Mouse (Mus musculus): ENCODE measurements at regions not wholly inside any gene's neighbourhood (a gene's known extent, or its start where the extent isn't known, plus 50 kb on each side); places are given as distances from the start of the nearest gene placed in this dataset.

DNA sequence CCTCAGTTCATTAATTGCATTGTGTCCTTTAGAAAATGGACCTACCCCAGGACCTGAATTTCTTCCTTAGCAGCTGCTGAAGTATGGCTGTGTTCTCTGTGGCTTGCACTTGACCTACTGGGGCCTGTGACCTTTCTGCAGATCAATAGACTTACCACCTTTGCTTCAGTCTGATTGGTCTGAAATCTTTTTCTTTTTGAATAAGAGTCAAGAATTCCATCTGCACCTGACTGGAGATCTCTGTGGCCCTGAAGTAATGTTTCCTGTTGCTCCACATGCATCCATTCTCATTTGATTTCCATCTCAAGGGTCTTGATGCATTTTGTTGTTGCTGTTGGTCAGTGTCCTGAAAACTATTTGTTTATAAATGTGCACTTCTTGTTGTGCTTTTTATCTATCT is 388.4 kb downstream of the Plekhb2 start:
- DNase-seq (ENCODE audit: low spot score) (no peak), ATAC-seq (ENCODE audit: low read depth) (no peak)
- no peaks in the 10 kb centered on the region for H3K27me3 ChIP-seq (replicated peaks; ENCODE audit: control insufficient read depth, insufficient read depth, low read length)
- H3K9me3 ChIP-seq (ENCODE audit: control insufficient read depth, low read length), result 0 out of 2 replicates have a peak, but pooled peaks cover 2% of the 10 kb centered on the region
- H3K4me2 ChIP-seq (ENCODE audit: low read depth, low read length), result no peak overlapping the region
- no peaks in the 10 kb centered on the region for H3K4me1 ChIP-seq (ENCODE audit: control insufficient read depth, insufficient read depth, low read length)
- H3K4me3 ChIP-seq (ENCODE audit: low read depth, low read length), result no peak overlapping the region
- no peak overlapping the region for H3K9ac ChIP-seq (ENCODE audit: low read depth, low read length)
- H3K27ac ChIP-seq (replicated peaks; ENCODE audit: low read depth, low read length), result no peak overlapping the region
- H3K36me3 ChIP-seq (ENCODE audit: control insufficient read depth, insufficient read depth, low read length), result no peaks in the 10 kb centered on the region

DNA sequence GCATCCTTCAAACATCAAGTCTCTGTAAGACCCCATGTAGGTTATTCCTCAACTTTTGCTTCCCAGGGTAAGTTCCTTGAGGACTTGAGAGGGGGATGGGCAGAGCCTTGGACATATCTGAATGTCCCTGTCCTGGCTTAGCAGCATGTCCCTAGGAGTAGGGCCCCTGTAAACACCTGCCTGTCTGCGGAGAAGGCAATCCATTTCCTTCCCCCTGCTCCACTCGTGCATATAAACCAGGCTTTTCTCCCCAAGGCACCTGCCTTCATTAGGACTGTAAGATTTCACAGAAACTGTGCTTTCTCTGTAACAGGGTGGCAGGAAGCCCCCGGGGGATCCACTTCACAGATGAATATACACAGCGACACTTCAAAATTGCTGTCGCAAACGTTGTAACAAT is 393.1 kb downstream of the Plekhb2 start:
- Histone ChIP-seq H3K27me3 (replicated peaks; ENCODE audit: control insufficient read depth, insufficient read depth, low read length) (no peaks in the 10 kb centered on the region), H3K9ac (ENCODE audit: low read depth, low read length) (no peak overlapping the region), H3K4me2 (ENCODE audit: low read depth, low read length) (no peak overlapping the region), H3K36me3 (ENCODE audit: control insufficient read depth, insufficient read depth, low read length) (no peaks in the 10 kb centered on the region), H3K27ac (replicated peaks; ENCODE audit: low read depth, low read length) (no peak overlapping the region), H3K4me1 (ENCODE audit: control insufficient read depth, insufficient read depth, low read length) (no peaks in the 10 kb centered on the region), H3K4me3 (ENCODE audit: low read depth, low read length) (no peak overlapping the region), H3K9me3 (ENCODE audit: control insufficient read depth, low read length) (no peaks in the 10 kb centered on the region)
- DNase-seq (ENCODE audit: low spot score) (no peak), ATAC-seq (ENCODE audit: low read depth) (no peak)
- WGBS, result 65% methylated on average over 6 of the region's 6 CpGs

DNA sequence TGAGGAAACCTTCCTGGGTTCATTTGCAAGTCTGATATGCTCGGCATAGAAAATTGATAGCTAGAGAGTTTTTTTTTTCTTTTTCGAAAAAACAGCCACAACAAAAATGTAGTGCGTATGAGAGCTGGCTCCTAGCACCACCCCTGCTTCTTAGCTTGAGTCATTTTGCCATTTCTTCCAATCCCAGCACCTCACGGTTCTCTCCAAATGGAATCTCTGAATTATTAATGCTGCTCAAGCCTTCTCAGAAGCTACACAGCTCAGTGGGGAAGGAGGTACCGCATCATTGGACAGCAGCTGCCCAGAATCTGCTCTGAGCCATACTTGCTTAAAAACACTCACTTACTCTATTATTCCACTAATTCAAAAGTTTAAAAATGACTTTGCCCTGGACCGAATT is 393.6 kb downstream of the Plekhb2 start:
- H3K9me3 ChIP-seq (ENCODE audit: control insufficient read depth, low read length), result no peaks in the 10 kb centered on the region
- no peak overlapping the region for H3K27ac ChIP-seq (replicated peaks; ENCODE audit: low read depth, low read length)
- no peak overlapping the region for H3K4me3 ChIP-seq (ENCODE audit: low read depth, low read length)
- H3K4me1 ChIP-seq (ENCODE audit: control insufficient read depth, insufficient read depth, low read length), result no peaks in the 10 kb centered on the region
- ATAC-seq (ENCODE audit: low read depth) (no peak), DNase-seq (ENCODE audit: low spot score) (no peak)
- H3K27me3 ChIP-seq (replicated peaks; ENCODE audit: control insufficient read depth, insufficient read depth, low read length), result no peaks in the 10 kb centered on the region
- H3K9ac ChIP-seq (ENCODE audit: low read depth, low read length), result no peak overlapping the region
- 58% methylated on average over 6 of the region's 6 CpGs for WGBS
- no peak overlapping the region for H3K4me2 ChIP-seq (ENCODE audit: low read depth, low read length)
- H3K36me3 ChIP-seq (ENCODE audit: control insufficient read depth, insufficient read depth, low read length), result no peaks in the 10 kb centered on the region

DNA sequence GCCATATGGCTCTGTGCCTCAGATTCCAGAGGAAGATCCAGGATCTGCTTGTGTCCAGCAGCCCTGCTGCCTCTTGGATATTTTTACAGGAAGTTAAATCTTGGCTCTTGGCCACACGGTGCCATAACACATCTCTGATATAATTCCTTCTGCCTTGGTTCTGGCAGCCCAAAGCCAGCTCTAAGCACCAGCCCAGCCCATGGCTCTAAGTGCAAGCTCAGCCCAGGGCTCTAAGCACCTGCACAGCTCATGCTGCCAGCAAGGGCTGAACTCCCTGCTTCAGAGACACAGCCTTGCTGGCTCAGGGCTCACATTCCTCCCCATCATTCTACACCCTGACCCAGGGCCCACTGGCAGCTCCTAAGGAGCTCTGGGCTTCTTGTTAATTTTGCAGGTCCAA is 415.3 kb downstream of the Plekhb2 start:
- Histone ChIP-seq H3K4me1 (ENCODE audit: control insufficient read depth, insufficient read depth, low read length) (no peaks in the 10 kb centered on the region), H3K4me2 (ENCODE audit: low read depth, low read length) (no peak overlapping the region), H3K36me3 (ENCODE audit: control insufficient read depth, insufficient read depth, low read length) (no peaks in the 10 kb centered on the region), H3K27ac (replicated peaks; ENCODE audit: low read depth, low read length) (no peak overlapping the region), H3K27me3 (replicated peaks; ENCODE audit: control insufficient read depth, insufficient read depth, low read length) (no peaks in the 10 kb centered on the region), H3K4me3 (ENCODE audit: low read depth, low read length) (no peak overlapping the region), H3K9me3 (ENCODE audit: control insufficient read depth, low read length) (no peaks in the 10 kb centered on the region), H3K9ac (ENCODE audit: low read depth, low read length) (no peak overlapping the region)
- 79% methylated on average over 1 of the region's 1 CpGs for WGBS
- DNase-seq (ENCODE audit: low spot score), result peak; percentile 27
- no peak for ATAC-seq (ENCODE audit: low read depth)

DNA sequence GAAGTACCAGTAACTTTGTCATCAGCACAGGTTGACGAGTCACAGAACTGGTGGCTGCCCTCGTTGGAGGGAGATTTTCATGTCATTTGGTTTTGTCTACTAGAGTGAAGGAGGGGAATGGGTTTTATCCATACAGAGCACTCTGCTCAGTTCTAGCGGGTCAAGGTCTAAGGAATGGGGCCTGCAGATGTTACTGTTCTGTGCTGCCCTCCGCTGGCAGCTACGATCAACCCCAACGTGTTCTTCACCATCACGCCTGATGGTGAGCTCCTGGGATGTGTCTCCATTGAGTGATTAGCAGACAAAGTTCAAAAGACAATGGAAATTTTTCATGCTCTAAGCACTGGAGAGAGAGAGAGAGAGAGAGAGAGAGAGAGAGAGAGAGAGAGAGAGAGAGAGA is 416.9 kb downstream of the Plekhb2 start:
- Histone ChIP-seq H3K9ac (ENCODE audit: low read depth, low read length) (no peak overlapping the region), H3K4me1 (ENCODE audit: control insufficient read depth, insufficient read depth, low read length) (no peaks in the 10 kb centered on the region), H3K27ac (replicated peaks; ENCODE audit: low read depth, low read length) (no peak overlapping the region), H3K36me3 (ENCODE audit: control insufficient read depth, insufficient read depth, low read length) (no peaks in the 10 kb centered on the region), H3K4me2 (ENCODE audit: low read depth, low read length) (no peak overlapping the region), H3K27me3 (replicated peaks; ENCODE audit: control insufficient read depth, insufficient read depth, low read length) (no peaks in the 10 kb centered on the region), H3K9me3 (ENCODE audit: control insufficient read depth, low read length) (no peaks in the 10 kb centered on the region), H3K4me3 (ENCODE audit: low read depth, low read length) (no peak overlapping the region)
- 57% methylated on average over 7 of the region's 7 CpGs for WGBS
- no peak for ATAC-seq (ENCODE audit: low read depth)
- DNase-seq (ENCODE audit: low spot score), result no peak

DNA sequence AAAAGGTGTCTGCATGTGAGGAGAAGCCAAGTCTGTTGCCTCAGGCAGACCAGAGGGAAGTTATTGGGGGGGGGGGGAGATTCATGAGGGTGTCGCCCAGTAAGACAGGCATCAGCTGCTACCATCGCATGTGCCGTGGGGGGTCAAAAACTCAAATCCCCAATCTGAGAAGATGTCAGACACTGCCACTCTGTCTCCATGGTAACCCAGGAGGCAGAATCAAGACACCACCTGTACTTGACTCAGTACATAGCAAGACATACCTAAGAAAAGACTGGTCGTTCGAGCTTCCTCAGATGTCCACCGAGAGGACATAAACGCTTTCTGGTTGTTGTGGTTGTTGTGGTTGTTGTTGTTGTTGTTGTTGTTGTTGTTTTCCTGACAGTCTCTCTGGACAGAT is 418.1 kb downstream of the Plekhb2 start:
- H3K9me3 ChIP-seq (ENCODE audit: control insufficient read depth, low read length), result no peaks in the 10 kb centered on the region
- no peak overlapping the region for H3K9ac ChIP-seq (ENCODE audit: low read depth, low read length)
- no peak for DNase-seq (ENCODE audit: low spot score)
- H3K36me3 ChIP-seq (ENCODE audit: control insufficient read depth, insufficient read depth, low read length), result no peaks in the 10 kb centered on the region
- H3K27me3 ChIP-seq (replicated peaks; ENCODE audit: control insufficient read depth, insufficient read depth, low read length), result no peaks in the 10 kb centered on the region
- no peak overlapping the region for H3K4me2 ChIP-seq (ENCODE audit: low read depth, low read length)
- H3K4me3 ChIP-seq (ENCODE audit: low read depth, low read length), result no peak overlapping the region
- WGBS, result 65% methylated on average over 7 of the region's 7 CpGs
- no peaks in the 10 kb centered on the region for H3K4me1 ChIP-seq (ENCODE audit: control insufficient read depth, insufficient read depth, low read length)
- H3K27ac ChIP-seq (replicated peaks; ENCODE audit: low read depth, low read length), result no peak overlapping the region
- no peak for ATAC-seq (ENCODE audit: low read depth)

DNA sequence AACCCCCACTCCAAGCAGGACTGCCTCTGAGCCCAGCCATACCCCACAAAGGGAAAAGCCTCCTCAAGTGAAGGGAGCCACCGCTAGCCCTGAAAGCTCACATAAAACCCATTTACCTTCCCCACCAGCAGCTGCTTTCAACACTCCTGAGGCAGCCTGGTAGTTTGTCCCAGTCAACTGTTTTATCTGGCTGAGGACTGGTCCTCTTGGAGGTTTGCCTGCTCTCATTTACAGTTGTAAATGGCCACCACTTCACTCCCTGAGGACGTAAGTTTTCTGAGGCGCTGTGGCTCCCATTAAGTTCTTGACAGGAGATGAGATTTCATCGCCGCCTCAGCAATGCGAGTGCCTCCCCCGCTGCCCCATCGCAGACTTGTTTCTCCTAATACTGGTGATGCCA is 425.2 kb downstream of the Plekhb2 start:
- Histone ChIP-seq H3K9me3 (ENCODE audit: control insufficient read depth, low read length) (no peaks in the 10 kb centered on the region), H3K27ac (replicated peaks; ENCODE audit: low read depth, low read length) (no peak overlapping the region), H3K4me3 (ENCODE audit: low read depth, low read length) (no peak overlapping the region), H3K4me2 (ENCODE audit: low read depth, low read length) (no peak overlapping the region), H3K36me3 (ENCODE audit: control insufficient read depth, insufficient read depth, low read length) (no peaks in the 10 kb centered on the region), H3K27me3 (replicated peaks; ENCODE audit: control insufficient read depth, insufficient read depth, low read length) (no peaks in the 10 kb centered on the region), H3K4me1 (ENCODE audit: control insufficient read depth, insufficient read depth, low read length) (no peaks in the 10 kb centered on the region), H3K9ac (ENCODE audit: low read depth, low read length) (no peak overlapping the region)
- ATAC-seq (ENCODE audit: low read depth) (no peak), DNase-seq (ENCODE audit: low spot score) (no peak)
- whole genome bisulfite sequencing, result 81% methylated on average over 8 of the region's 8 CpGs
